Mouse (Mus musculus): ENCODE results near the gene Pde8b. TPM values are rescaled to one million over a fixed set of nuclear protein-coding genes. Genes with fewer than 3 reads are reported as not detected.

The Pde8b gene
- total RNA-seq (2021), result 1 to 10 TPM; 2.1 to 2.8 TPM
- long read RNA-seq, experiment 1, partial matches to known transcripts, result 1 of 14 reads
- long read RNA-seq, experiment 1, other reads (novel, unspliced or antisense), result 13 of 14 reads
- long read RNA-seq, experiment 2, partial matches to known transcripts, result 0 of 5 reads
- long read RNA-seq, experiment 2, other reads (novel, unspliced or antisense), result 5 of 5 reads

GRCm38 (mm10) chr13:95249511-95250456 lies at the start of gene Pde8b:
Gene Pde8b (minus strand): TSS chr13:95250336.
- intact Hi-C loops (cut with DNase I), result no loop called here
- DNase-seq, result no peak

GRCm38 (mm10) chr13:95291983-95292382 lies 41.8 kb upstream of the Pde8b start:
- DNase-seq, result no peak
- intact Hi-C loops (cut with DNase I), result no loop called here

GRCm38 (mm10) chr13:95288027-95288426 lies 37.9 kb upstream of the Pde8b start:
- intact Hi-C loops (cut with DNase I), result loop anchor here (5.0 kb wide), 1 partner anchor 271 kb away; no protein-coding TSS in a partner anchor
- no peak for DNase-seq

GRCm38 (mm10) chr13:95286989-95287388 lies 36.9 kb upstream of the Pde8b start:
- intact Hi-C loops (cut with DNase I), result loop anchor here (5.0 kb wide), 1 partner anchor 270 kb away; no protein-coding TSS in a partner anchor
- peak; percentile 21 to 45 for DNase-seq

- intact Hi-C loops (cut with DNase I), result no loop called here
Observed at GRCm38 (mm10) chr13:95281740-95282673, 31.9 kb upstream of the Pde8b start.

GRCm38 (mm10) chr13:95278426-95279025 lies 28.4 kb upstream of the Pde8b start:
- intact Hi-C loops (cut with DNase I), result no loop called here

More at GRCm38 (mm10) chr13:95281740-95282673, 31.9 kb upstream of the Pde8b start:
- no peak for DNase-seq

GRCm38 (mm10) chr13:95264691-95265090 lies 14.6 kb upstream of the Pde8b start:
- DNase-seq, result no peak
- intact Hi-C loops (cut with DNase I), result no loop called here

More at GRCm38 (mm10) chr13:95278426-95279025, 28.4 kb upstream of the Pde8b start:
- no peak for DNase-seq

- intact Hi-C loops (cut with DNase I), result no loop called here
- no peak for DNase-seq
Observed at GRCm38 (mm10) chr13:95260886-95261789, 11.0 kb upstream of the Pde8b start.

GRCm38 (mm10) chr13:95260391-95260790 lies 10.3 kb upstream of the Pde8b start:
- intact Hi-C loops (cut with DNase I), result no loop called here
- no peak for DNase-seq

- DNase-seq, result no peak
- intact Hi-C loops (cut with DNase I), result no loop called here
Observed at GRCm38 (mm10) chr13:95257083-95257482, 6.9 kb upstream of the Pde8b start.

- DNase-seq, result no peak
- intact Hi-C loops (cut with DNase I), result no loop called here
Observed at GRCm38 (mm10) chr13:95255083-95255482, 4.9 kb upstream of the Pde8b start.

GRCm38 (mm10) chr13:95243026-95243425 lies 7.1 kb downstream of the Pde8b start:
- intact Hi-C loops (cut with DNase I), result no loop called here
- no peak for DNase-seq

- no peak for DNase-seq
- intact Hi-C loops (cut with DNase I), result no loop called here
Observed at GRCm38 (mm10) chr13:95237488-95237887, 12.6 kb downstream of the Pde8b start.

GRCm38 (mm10) chr13:95235261-95235660 lies 14.9 kb downstream of the Pde8b start:
- no peak for DNase-seq
- intact Hi-C loops (cut with DNase I), result no loop called here

- intact Hi-C loops (cut with DNase I), result no loop called here
- no peak for DNase-seq
Observed at GRCm38 (mm10) chr13:95231366-95232138, 18.6 kb downstream of the Pde8b start.

- no peak for DNase-seq
Observed at GRCm38 (mm10) chr13:95230326-95230725, 19.8 kb downstream of the Pde8b start.

GRCm38 (mm10) chr13:95224491-95224890 lies 25.6 kb downstream of the Pde8b start:
- intact Hi-C loops (cut with DNase I), result no loop called here
- no peak for DNase-seq

More at GRCm38 (mm10) chr13:95230326-95230725, 19.8 kb downstream of the Pde8b start:
- intact Hi-C loops (cut with DNase I), result no loop called here

- intact Hi-C loops (cut with DNase I), result no loop called here
- DNase-seq, result no peak
Observed at GRCm38 (mm10) chr13:95223427-95223772, 26.7 kb downstream of the Pde8b start.
